Mouse (Mus musculus) layer of hippocampus, adult 18-20 months (tissue): ENCODE data around the gene Il1r1. TPM values are rescaled to one million over a fixed set of nuclear protein-coding genes. Genes with fewer than 3 reads are reported as not detected.

Experiments used
- DNase-seq, 2 experiments: peaks; one replicate each; pipeline ENCODE4 v3.0.0; 2022; ENCODE audit warnings: low spot score in 2 of 2
- total RNA-seq, 2 experiments: library from RNA; stranded (reverse); gene quantifications; 2 replicates each; pipeline ENCODE4 v1.2.3; 2021

Il1r1 gene
- total RNA-seq, 2 experiments from 2014 or later = 8.2 to 8.5 TPM

GRCm38 (mm10) chr1:40360969-40361368, 136.1 kb downstream of the Il1r1 start:
- DNase-seq = no peak

- DNase-seq = peak in 1 of 2 experiments; percentile 15
Observed at GRCm38 (mm10) chr1:40361596-40361995, 136.7 kb downstream of the Il1r1 start.

- no peak for DNase-seq
Observed at GRCm38 (mm10) chr1:40362784-40363183, 137.9 kb downstream of the Il1r1 start.

Other genes with a start within 250 kb of the Il1r1 start
- gene Il1r2, start 151.0 kb upstream of the Il1r1 start, total RNA-seq = not detected
- gene Il1rl2, start 99.5 kb downstream of the Il1r1 start, total RNA-seq = under 1 TPM; 0.22 to 0.38 TPM
- under 1 TPM; 0.10 TPM for gene Il1rl1, start 204.5 kb downstream of the Il1r1 start, total RNA-seq
- not detected for gene Il18r1, start 240.5 kb downstream of the Il1r1 start, total RNA-seq